Mouse (Mus musculus) Muller cell, postnatal 12 days (primary cell): ENCODE measurements around the gene Ankrd11.
"Not testable (repeated sequence)": the region's sequence is repeated elsewhere in the genome, so short reads cannot be mapped to it uniquely, and the experiment has no call there.

ENCODE experiments used
- DNase-seq: peaks from one replicate; pipeline ENCODE4 v3.0.0-alpha.2; 2015; ENCODE audit errors: inconsistent ontology term

Ankrd11 gene

DNA sequence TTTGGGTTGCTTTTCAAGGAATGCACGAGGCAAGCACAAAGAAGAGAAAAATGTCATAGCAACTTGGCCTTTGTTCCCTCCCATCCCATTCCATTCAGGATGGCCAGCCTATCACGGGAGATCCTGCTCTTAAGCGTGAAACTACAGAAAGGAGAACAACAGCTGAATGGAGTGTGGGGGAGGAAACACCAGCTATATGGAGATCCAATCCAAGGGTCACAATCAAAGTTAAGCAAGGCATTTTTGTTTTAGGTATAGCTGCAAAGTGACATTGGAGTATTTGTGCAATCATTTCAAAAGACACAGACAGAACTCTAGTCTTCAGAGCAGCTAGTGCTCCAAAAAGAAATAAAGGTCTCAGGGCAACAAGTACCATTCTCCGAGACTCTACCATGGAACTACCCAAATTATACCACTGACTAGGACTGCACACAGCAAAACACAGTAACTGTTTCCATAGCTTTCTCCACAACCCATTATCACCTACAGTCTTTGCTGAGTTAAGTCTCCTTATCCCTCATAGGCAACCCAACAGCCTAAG lies 1.9 kb downstream of the Ankrd11 start:
- peak; percentile 75 for DNase-seq

GRCm38 (mm10) chr8:123039376-123040109 lies 2.5 kb downstream of the Ankrd11 start:
- peak; percentile 39 for DNase-seq

DNA sequence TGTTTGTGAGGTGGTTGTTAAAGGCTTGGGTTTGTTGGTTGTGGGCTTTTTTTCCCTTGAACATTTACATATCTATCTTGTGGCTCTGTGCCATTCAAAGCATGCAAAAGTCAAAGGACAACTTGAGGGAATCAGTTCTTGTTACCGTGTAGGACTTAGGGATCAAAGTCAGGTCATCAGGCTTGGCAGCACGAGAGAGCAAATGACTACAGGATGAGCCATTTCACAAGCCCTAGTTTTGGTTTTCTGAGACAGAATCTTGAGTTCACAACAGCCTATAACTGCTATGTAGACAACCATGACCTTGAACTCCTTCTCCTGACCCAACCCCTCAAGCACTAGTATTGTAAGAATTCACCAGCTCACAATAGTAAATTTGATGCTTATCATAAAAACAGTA lies 3.7 kb downstream of the Ankrd11 start:
- no peak for DNase-seq

DNA sequence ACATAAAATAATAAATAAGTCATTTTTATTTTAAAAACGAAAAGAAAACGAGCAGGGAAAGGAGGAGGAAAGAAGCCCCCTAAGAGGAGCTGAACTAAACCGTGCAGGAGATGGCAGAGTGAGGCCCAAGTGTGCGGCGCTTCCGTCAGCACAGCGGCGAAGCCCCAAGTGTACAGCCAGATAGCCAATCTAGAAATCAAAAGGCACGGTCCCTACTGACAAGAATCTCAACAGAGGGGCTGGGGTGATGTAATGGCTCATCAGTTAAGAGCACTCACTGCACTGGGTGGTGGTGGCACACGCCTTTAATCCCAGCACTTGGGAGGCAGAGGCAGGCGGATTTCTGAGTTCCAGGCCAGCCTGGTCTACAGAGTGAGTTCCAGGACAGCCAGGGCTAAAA lies 4.6 kb downstream of the Ankrd11 start:
- no peak for DNase-seq

GRCm38 (mm10) chr8:123036956-123037355 lies 5.1 kb downstream of the Ankrd11 start:
- no peak for DNase-seq

GRCm38 (mm10) chr8:123034171-123034570 lies 7.9 kb downstream of the Ankrd11 start:
- DNase-seq, result no peak

DNA sequence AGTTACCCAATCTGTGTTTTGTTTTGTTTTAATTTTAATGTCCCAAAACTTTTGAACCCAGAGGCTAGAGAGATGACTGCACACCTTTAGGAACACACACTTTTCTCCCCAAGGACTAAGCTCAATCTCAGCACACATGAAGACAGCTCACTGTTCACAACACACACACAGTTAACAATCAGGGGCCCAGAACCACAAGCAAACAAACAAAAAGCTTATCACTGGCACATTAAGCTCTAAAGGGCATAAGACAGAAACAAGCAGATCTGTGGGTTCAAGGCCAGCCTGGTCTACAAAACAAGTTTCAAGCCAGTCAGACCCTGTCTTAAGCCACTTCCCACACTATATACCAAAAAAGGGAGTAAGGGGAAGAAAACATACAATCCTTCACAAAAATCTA lies 8.6 kb downstream of the Ankrd11 start:
- no peak for DNase-seq

DNA sequence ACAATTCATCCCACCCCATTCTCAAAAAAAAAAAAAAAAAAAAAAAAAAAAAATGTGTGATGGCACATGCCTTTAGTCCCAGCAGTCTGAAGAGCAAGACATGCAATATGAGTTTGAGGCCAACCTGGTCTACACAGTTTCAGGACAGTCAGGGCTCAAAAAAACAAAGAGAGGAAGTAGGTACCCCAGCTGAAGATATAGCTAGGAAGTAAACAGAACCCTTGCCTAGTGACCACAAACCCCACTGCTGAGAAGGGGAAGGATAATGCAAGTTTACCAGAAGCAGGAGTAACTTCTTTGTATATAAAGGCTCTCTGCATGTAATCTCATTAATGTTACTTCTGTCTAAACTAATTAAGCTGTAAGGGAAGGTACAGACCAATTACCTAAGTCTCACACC lies 9.3 kb downstream of the Ankrd11 start:
- DNase-seq, result no peak

- DNase-seq, result no peak
Measured at GRCm38 (mm10) chr8:123031321-123031978, 10.6 kb downstream of the Ankrd11 start.

DNA sequence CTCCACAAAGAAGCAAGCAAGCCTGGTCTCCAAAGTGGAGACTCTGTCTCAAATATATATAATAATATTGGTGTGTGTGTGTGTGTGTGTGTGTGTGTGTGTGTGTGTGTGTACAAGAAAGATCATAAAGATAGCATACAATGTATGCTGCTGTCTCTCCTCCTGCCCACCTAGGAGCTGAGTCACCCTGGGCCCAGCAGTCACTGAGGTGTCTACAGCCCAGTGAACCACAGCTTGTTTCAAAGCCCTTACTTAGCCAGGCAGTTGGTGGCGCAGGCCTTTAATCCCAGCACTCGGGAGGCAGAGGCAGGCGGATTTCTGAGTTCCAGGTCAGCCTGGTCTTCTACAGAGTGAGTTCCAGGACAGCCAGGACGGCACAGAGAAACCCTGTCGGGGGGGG lies 12.0 kb downstream of the Ankrd11 start:
- not testable (repeated sequence) for DNase-seq

DNA sequence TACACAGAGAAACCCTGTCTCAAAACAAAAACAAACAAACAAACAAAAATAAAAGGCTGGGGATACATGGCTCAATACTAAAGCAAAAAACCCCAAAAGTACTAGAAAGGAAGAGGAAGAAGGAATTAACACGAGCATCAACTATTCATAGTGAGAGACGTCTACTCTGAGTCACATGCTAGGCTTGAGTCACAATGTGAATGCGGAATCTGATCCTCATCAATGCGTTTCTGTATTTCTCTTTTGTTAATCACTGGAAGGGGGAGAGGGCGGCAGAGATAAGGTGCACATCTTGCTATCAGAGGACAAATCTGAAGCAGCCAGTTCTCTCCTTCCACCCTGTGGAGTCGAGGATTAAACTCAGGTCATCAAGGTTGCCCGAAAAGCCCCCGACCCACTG lies 14.3 kb downstream of the Ankrd11 start:
- DNase-seq, result no peak

DNA sequence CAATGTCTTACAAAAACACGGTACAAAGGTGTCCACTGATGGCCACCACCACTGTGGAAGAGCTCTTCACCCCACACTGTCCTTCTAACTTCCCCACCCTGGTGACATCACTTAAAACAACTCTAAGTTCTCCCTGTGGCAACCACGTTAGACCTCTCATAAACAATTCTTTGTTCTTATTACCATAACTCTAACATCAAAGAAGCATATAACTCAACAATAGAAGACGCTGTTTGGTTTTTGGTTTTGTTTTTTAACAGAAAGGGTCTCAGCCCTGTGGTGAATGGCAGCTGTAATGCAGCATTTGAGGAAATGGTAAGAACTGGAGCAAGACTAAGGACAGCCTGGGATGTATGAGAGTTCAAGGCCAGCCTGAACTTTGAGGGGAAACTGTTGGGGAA lies 16.1 kb downstream of the Ankrd11 start:
- DNase-seq, result no peak

DNA sequence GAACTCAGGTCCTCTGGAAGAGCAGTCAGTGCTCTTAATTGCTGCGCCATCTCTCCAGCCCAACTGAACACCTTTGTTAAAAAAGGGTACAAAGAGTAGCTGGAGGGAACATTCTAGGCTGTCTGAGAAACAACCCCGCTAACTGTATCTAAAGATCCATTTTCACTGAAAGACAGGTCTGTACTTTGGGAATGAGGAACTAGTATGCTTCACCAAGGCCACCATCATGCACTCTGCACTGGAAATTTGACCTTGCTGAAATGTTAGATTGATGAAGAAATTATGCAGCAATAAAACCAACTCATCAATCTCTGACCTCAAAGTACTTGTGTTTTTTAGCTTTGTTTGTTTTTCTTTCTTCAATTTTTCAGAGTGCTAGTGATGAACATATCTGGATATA lies 17.9 kb downstream of the Ankrd11 start:
- no peak for DNase-seq

DNA sequence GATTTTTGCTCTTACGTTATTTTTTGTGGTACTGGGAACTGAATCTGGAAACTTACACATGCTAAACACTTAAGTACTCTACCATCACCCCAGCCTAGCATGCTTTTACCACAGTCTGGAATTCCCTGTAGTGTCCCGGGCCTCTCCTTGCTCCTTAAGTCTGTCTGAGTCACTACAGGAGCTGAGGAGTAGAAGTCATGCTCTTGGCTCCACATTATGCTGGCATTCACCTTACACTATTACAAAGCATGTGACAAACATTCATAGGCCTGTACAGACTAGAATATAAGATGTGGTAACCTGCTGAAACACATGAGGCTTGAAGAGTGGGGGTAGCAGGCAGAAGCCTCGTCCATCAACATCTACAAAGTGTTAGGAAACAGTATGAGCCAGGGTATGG lies 19.4 kb downstream of the Ankrd11 start:
- DNase-seq, result no peak

- DNase-seq, result peak; percentile 42
Measured at GRCm38 (mm10) chr8:123021259-123021658, 20.8 kb downstream of the Ankrd11 start.

DNA sequence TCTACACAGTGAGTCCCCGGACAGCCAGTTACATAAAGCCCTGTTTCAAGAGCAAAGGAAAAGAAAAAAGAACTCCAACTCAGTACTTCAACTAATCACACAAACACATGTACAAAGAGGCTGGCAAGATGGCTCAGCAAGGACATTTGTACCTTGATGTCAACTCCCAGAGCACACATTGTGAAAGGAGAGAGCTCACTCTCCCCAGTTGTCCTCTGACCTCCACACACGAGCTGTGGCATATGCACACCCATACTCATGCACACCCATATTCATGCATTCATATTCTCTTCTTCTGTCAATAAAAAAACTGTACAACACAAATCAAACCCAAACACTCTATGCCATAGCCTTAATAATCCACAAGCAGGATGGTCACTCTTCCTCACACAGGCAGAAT lies 21.2 kb downstream of the Ankrd11 start:
- DNase-seq, result no peak

- DNase-seq, result no peak
Measured at GRCm38 (mm10) chr8:123020084-123020483, 22.0 kb downstream of the Ankrd11 start.

- DNase-seq, result no peak
Measured at GRCm38 (mm10) chr8:123018484-123019164, 23.5 kb downstream of the Ankrd11 start.

DNA sequence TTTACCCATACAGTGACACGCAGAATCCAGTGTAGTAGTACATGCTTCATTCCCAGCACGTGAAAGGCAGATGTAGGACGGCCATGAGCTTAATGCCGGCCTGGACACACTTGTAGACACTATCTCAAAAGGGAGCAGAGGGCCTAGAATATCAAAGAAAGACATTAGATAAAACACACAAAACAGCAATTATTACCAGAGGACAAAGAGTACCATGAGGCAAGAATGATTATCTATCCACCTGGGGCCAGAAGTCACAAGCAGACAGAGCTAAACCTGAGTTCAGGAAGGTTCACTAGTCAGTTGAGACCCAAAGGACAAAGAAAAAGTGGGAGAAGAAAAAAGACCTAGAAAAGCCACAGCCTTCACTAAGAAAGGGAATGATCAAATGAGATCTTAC lies 24.9 kb downstream of the Ankrd11 start:
- no peak for DNase-seq

- no peak for DNase-seq
Measured at GRCm38 (mm10) chr8:123015074-123015473, 27.0 kb downstream of the Ankrd11 start.

DNA sequence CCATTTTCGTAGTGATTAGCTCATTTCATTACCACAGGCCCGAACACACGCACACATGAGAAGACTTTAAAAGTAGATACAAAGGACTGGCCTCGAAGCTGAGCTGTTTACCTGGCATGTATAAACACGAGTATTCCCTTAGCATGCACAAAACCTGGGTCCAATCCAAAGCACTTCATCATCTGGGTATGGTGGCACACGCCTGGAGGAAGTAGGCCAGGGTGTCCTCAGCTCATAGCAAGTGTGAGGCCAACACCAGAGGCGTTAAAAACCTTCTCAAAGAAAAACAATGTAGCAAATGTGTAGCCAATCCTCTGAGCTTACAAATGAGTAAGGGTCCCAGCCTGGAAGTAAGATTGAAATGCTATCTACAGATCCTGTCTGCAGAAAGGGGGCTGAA lies 27.6 kb downstream of the Ankrd11 start:
- DNase-seq, result no peak

- DNase-seq, result no peak
Measured at GRCm38 (mm10) chr8:123011321-123011720, 30.8 kb downstream of the Ankrd11 start.

DNA sequence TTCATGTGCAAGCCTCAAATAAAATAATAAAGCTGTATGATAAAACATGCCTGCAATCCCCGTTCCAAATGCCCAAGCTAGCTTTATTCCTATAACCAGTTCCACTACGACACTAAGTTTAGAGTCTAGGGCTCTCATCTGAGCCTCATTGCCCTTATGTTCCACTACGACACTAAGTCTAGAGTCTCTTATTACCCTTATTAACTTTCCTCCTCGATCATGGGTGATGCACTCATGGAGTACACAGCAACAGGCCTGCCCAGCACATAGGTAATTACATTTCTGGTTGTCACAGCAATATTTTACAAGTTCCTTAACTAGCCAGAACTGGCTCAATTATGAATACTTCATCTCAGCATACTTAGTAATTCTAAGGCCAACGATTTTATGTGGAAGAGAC lies 36.3 kb downstream of the Ankrd11 start:
- DNase-seq, result no peak
